Comparison of ENCODE assay signal across 26 mouse cellular contexts in genomic region chr8:104594611-104595362, GRCm38 (mm10). TPM values are rescaled to one million over a fixed set of nuclear protein-coding genes. Genes with fewer than 3 reads are reported as not detected.
DNase-seq lines count a peak whose midpoint lies in the region; ATAC-seq and TF ChIP-seq lines count a peak whose summit lies in the region.
"Had no signal": no experiment of that assay in that cellular context is flagged by ENCODE, and none has a peak within 500 bp of the region (broad histone marks: within the 10 kb centered on the region; RNA-seq: fewer than 3 reads in every experiment).

No protein-coding gene starts in this region.

- peaks cover 3% of the 10 kb centered on the region; the same call in 1 of the 2 replicates for H3K4me1 ChIP-seq in midbrain, embryonic 11.5 days (ENCODE audit: control insufficient read depth, insufficient read depth, low read length)
- H3K4me1 ChIP-seq in midbrain, embryonic 15.5 days: peaks cover 11% of the 10 kb centered on the region
- H3K4me1 ChIP-seq in MEL (ENCODE audit: control insufficient read depth in 1 of 2, insufficient read depth in 2 of 2, low read length in 2 of 2): peaks cover 9 to 27% of the 10 kb centered on the region in 2 experiments

- no peak for TF ChIP-seq POLR2A in MEL (IDR thresholded peaks at IDR 0.05; ENCODE audit: control insufficient read depth in 1 of 2, insufficient read depth in 1 of 2, low read depth in 1 of 2, low read length in 2 of 2, poor library complexity in 1 of 2)

- 94% methylated on average over 19 of the region's 19 CpGs for WGBS in midbrain, embryonic 11.5 days
- 93% methylated on average over 19 of the region's 19 CpGs for WGBS in midbrain, embryonic 15.5 days

- no peak overlapping the region for H3K9ac ChIP-seq in midbrain, embryonic 11.5 days (ENCODE audit: low read length)
- H3K9ac ChIP-seq in midbrain, embryonic 15.5 days: no peak overlapping the region
- no peak overlapping the region for H3K9ac ChIP-seq in MEL (ENCODE audit: control insufficient read depth, low read depth, low read length, poor library complexity, severe bottlenecking)
- H3K9ac ChIP-seq: forebrain, embryonic 15.5 days; heart, embryonic 13.5 days; hindbrain, embryonic 14.5 days had no signal

- no peaks in the 10 kb centered on the region for H3K9me3 ChIP-seq in midbrain, embryonic 11.5 days (ENCODE audit: control insufficient read depth, low read length)
- no peaks in the 10 kb centered on the region for H3K9me3 ChIP-seq in midbrain, embryonic 15.5 days
- H3K9me3 ChIP-seq in MEL (replicated peaks; ENCODE audit: insufficient read depth, low read length): no peaks in the 10 kb centered on the region
- H3K9me3 ChIP-seq: forebrain, embryonic 10.5 days; forebrain, embryonic 15.5 days; heart, embryonic 10.5 days; heart, embryonic 13.5 days had no signal

- TF ChIP-seq CTCF in MEL (IDR thresholded peaks at IDR 0.05 in 2 of 3, conservative IDR thresholded peaks at IDR 0.05 in 1 of 3; ENCODE audit: control insufficient read depth in 1 of 3, insufficient read depth in 1 of 3, low read depth in 2 of 3, low read length in 3 of 3, poor library complexity in 1 of 3, severe bottlenecking in 1 of 3): no peak

- H3K4me2 ChIP-seq in midbrain, embryonic 11.5 days: no peak overlapping the region
- H3K4me2 ChIP-seq in midbrain, embryonic 15.5 days: no peak overlapping the region
- H3K4me2 ChIP-seq: forebrain, embryonic 15.5 days; heart, embryonic 13.5 days; hindbrain, embryonic 14.5 days had no signal

- no peak for TF ChIP-seq EP300 in MEL (IDR thresholded peaks at IDR 0.05; ENCODE audit: low read depth in 1 of 2, low read length in 2 of 2)

- H3K4me3 ChIP-seq in midbrain, embryonic 11.5 days (ENCODE audit: low read depth, low read length): no peak overlapping the region
- no peak overlapping the region for H3K4me3 ChIP-seq in midbrain, embryonic 15.5 days
- no peak overlapping the region; a peak in 1 of 4 replicates for H3K4me3 ChIP-seq in MEL (ENCODE audit: control insufficient read depth in 1 of 2, insufficient read depth in 1 of 2, low read depth in 2 of 2, low read length in 2 of 2)
- H3K4me3 ChIP-seq: forebrain, embryonic 10.5 days; forebrain, embryonic 15.5 days; heart, adult 2 months; heart, embryonic 10.5 days; heart, embryonic 13.5 days had no signal

- TF ChIP-seq RAD21 in MEL (IDR thresholded peaks at IDR 0.05; ENCODE audit: low read depth, low read length): no peak

- H3K79me2 ChIP-seq in MEL (ENCODE audit: control insufficient read depth, insufficient read depth, low read length, poor library complexity): peaks cover 38% of the 10 kb centered on the region

- peaks cover 12% of the 10 kb centered on the region for H3K36me3 ChIP-seq in midbrain, embryonic 11.5 days (ENCODE audit: control insufficient read depth, insufficient read depth, low read length)
- peaks cover 11% of the 10 kb centered on the region; the same call in 1 of the 2 replicates for H3K36me3 ChIP-seq in midbrain, embryonic 15.5 days (replicated peaks)
- peaks cover 0 to 37% of the 10 kb centered on the region in 2 experiments; a peak in 2 of 4 replicates for H3K36me3 ChIP-seq in MEL (ENCODE audit: control insufficient read depth in 1 of 2, insufficient read depth in 2 of 2, low read length in 2 of 2)

- no peak overlapping the region for H3K27ac ChIP-seq in midbrain, embryonic 11.5 days (ENCODE audit: low read depth, low read length)
- H3K27ac ChIP-seq in midbrain, embryonic 15.5 days: no peak overlapping the region
- H3K27ac ChIP-seq in MEL (ENCODE audit: control insufficient read depth, low read depth, low read length): no peak overlapping the region; the same call in 1 of the 2 replicates
- H3K27ac ChIP-seq: forebrain, embryonic 10.5 days; forebrain, embryonic 15.5 days; heart, adult 2 months; heart, embryonic 10.5 days; heart, embryonic 13.5 days; hindbrain, embryonic 14.5 days; hindbrain, postnatal 0 days had no signal

- peak; percentile 89 for DNase-seq in heart, adult 11 months
- DNase-seq in heart, postnatal 10 days: no peak
- DNase-seq in midbrain, embryonic 11.5 days (ENCODE audit: low spot score, missing footprints): peak; percentile 57
- DNase-seq in MEL (ENCODE audit: low read depth, low spot score): no peak
- DNase-seq in lung, postnatal 25 days (ENCODE audit: low spot score): no peak
- DNase-seq: adrenal gland, adult 8-10 months; adrenal gland, postnatal 25 days; cerebellum, adult 18-20 months; cerebellum, adult 9-10 months; cerebellum, postnatal 14 days; gastrocnemius, postnatal 25 days; heart, adult 2 months had no signal

- ATAC-seq in midbrain, embryonic 11.5 days (ENCODE audit: low FRiP score): no peak
- ATAC-seq in midbrain, embryonic 15.5 days (replicated peaks): no peak
- ATAC-seq: CD4-positive, CD25-positive, alpha-beta regulatory T cell, adult 4 months; forebrain, embryonic 15.5 days; hindbrain, postnatal 0 days; inflammation-experienced regulatory T-cells, adult 6 months; intestine, embryonic 16.5 days had no signal

- intact Hi-C loops in heart, postnatal 10 days (cut with DNase I): no loop called here

- no peaks in the 10 kb centered on the region for H3K27me3 ChIP-seq in midbrain, embryonic 11.5 days (ENCODE audit: control insufficient read depth, insufficient read depth, low read length)
- no peaks in the 10 kb centered on the region for H3K27me3 ChIP-seq in midbrain, embryonic 15.5 days (replicated peaks)
- H3K27me3 ChIP-seq in MEL (ENCODE audit: control insufficient read depth in 1 of 2, insufficient read depth in 2 of 2, low read length in 2 of 2): no peaks in the 10 kb centered on the region
- H3K27me3 ChIP-seq: forebrain, embryonic 15.5 days; heart, embryonic 13.5 days had no signal

TF ChIP-seq in MEL, 35 proteins besides CTCF, POLR2A, EP300 and RAD21:
- TF ChIP-seq ZNF384 (IDR thresholded peaks at IDR 0.05; ENCODE audit: low read depth, low read length) (peak; percentile 61; the same call in 1 of the 2 replicates), USF2 (IDR thresholded peaks at IDR 0.05; ENCODE audit: borderline replicate concordance in 1 of 2, insufficient read depth in 1 of 2, low read depth in 1 of 2, low read length in 2 of 2) (no peak)
TF ChIP-seq in MEL: peak in this region for 1.

RNA-seq across cellular contexts. Expression of gene Pdp2, which starts 3.5 kb away (rescaled TPM):
- total RNA-seq in heart, postnatal 10 days (2021): 10 to 100 TPM in 1 of 2 experiments, 1 to 10 TPM in 1; 7.2 to 10.6 TPM
- 17.2 and 17.3 TPM in 2 replicates for polyA plus RNA-seq in midbrain, embryonic 11.5 days (2014; fragmentation: Nextera tagmentation; extraction: Ambion mirVana)
- polyA plus RNA-seq in midbrain, embryonic 15.5 days (2015; fragmentation: Nextera tagmentation; extraction: Ambion mirVana): 20.0 and 20.9 TPM in 2 replicates
- total RNA-seq in MEL (2012; rRNA removed): 12.2 and 12.3 TPM in 2 replicates
- polyA plus RNA-seq in MEL (2012; ENCODE audit: insufficient read depth in 1 of 2, insufficient read length in 2 of 2, low read depth in 1 of 2, low replicate concordance in 2 of 2, missing spikeins in 1 of 2): 10 to 100 TPM in 1 of 2 experiments, not detected in 1; 12.4 TPM

RNA-seq across cellular contexts. Expression of gene Cdh16, which starts 29.4 kb away (rescaled TPM):
- total RNA-seq in heart, postnatal 10 days (2021): 1 to 10 TPM; 3.2 to 3.6 TPM
- polyA plus RNA-seq in midbrain, embryonic 11.5 days (2014; fragmentation: Nextera tagmentation; extraction: Ambion mirVana): not detected in 2 replicates
- polyA plus RNA-seq in midbrain, embryonic 15.5 days (2015; fragmentation: Nextera tagmentation; extraction: Ambion mirVana): not detected in 2 replicates
- total RNA-seq in MEL (2012; rRNA removed): not detected in 2 replicates
- under 1 TPM in 1 of 2 experiments, not detected in 1; 0.45 TPM for polyA plus RNA-seq in MEL (2012; ENCODE audit: insufficient read depth in 1 of 2, insufficient read length in 2 of 2, low read depth in 1 of 2, low replicate concordance in 2 of 2, missing spikeins in 1 of 2)
- total RNA-seq: adrenal gland, postnatal 25 days; ES-E14; gastrocnemius, postnatal 25 days; hematopoietic stem cell, adult 5-6 weeks; hindbrain, postnatal 0 days had no signal
- polyA plus RNA-seq: C2C12; CD4-positive, CD25-positive, alpha-beta regulatory T cell, adult 4 months; embryonic facial prominence, embryonic 11.5 days; forebrain, embryonic 10.5 days; forebrain, embryonic 15.5 days; hindbrain, embryonic 14.5 days; hindbrain, postnatal 0 days; inflammation-experienced regulatory T-cells, adult 6 months had no signal

RNA-seq across cellular contexts. Expression of gene Rrad, which starts 36.3 kb away (rescaled TPM):
- total RNA-seq in heart, postnatal 10 days (2021): 100 to 1,000 TPM; 221 to 337 TPM
- 2.2 and 3.1 TPM in 2 replicates for polyA plus RNA-seq in midbrain, embryonic 11.5 days (2014; fragmentation: Nextera tagmentation; extraction: Ambion mirVana)
- polyA plus RNA-seq in midbrain, embryonic 15.5 days (2015; fragmentation: Nextera tagmentation; extraction: Ambion mirVana): 4.0 and 5.1 TPM in 2 replicates
- total RNA-seq in MEL (2012; rRNA removed): 8.9 and 9.0 TPM in 2 replicates
- 1 to 10 TPM in 1 of 2 experiments, not detected in 1; 9.4 TPM for polyA plus RNA-seq in MEL (2012; ENCODE audit: insufficient read depth in 1 of 2, insufficient read length in 2 of 2, low read depth in 1 of 2, low replicate concordance in 2 of 2, missing spikeins in 1 of 2)

RNA-seq across cellular contexts. Expression of gene Ciao2b, which starts 47.0 kb away (rescaled TPM):
- 10 to 100 TPM; 65.1 to 71.7 TPM for total RNA-seq in heart, postnatal 10 days (2021)
- 95.2 and 95.7 TPM in 2 replicates for polyA plus RNA-seq in midbrain, embryonic 11.5 days (2014; fragmentation: Nextera tagmentation; extraction: Ambion mirVana)
- polyA plus RNA-seq in midbrain, embryonic 15.5 days (2015; fragmentation: Nextera tagmentation; extraction: Ambion mirVana): 132 and 140 TPM in 2 replicates
- total RNA-seq in MEL (2012; rRNA removed): 78.7 and 82.4 TPM in 2 replicates
- polyA plus RNA-seq in MEL (2012; ENCODE audit: insufficient read depth in 1 of 2, insufficient read length in 2 of 2, low read depth in 1 of 2, low replicate concordance in 2 of 2, missing spikeins in 1 of 2): 100 to 1,000 TPM in 1 of 2 experiments, not detected in 1; 110 TPM

Comparison
In these comparisons a context has a peak if more than half of its experiments do, and no peak if none do; other contexts are left out.
1. DNase-seq: peak in heart, adult 11 months (single experiment) and midbrain, embryonic 11.5 days (single experiment); none in heart, postnatal 10 days (0 of 2), MEL (single experiment) and lung, postnatal 25 days (single experiment).